Mouse (Mus musculus) G1E (cell line): Measurements from ENCODE around the gene Hectd2. TPM values are rescaled to one million over a fixed set of nuclear protein-coding genes. Genes with fewer than 3 reads are reported as not detected.

Source experiments
- ATAC-seq: 2 replicates; pipeline ENCODE4 v1.8.0; 2016; ENCODE audit warnings: mild to moderate bottlenecking; ENCODE audit not compliant: insufficient number of reproducible peaks, poor library complexity, low FRiP score, severe bottlenecking; ENCODE audit errors: extremely low read depth
- DNase-seq: peaks from one replicate; pipeline ENCODE4 v3.0.0; 2012; ENCODE audit warnings: low spot score
- H3K27me3 ChIP-seq: 2 replicates; pipeline ENCODE4 v1.6.1; 2012; ENCODE audit warnings: mild to moderate bottlenecking, low read length, inconsistent platforms; ENCODE audit not compliant: insufficient read depth
- H3K36me3 ChIP-seq: replicated peaks from 2 replicates; pipeline ENCODE3; 2012; ENCODE audit warnings: mild to moderate bottlenecking, inconsistent platforms
- H3K4me1 ChIP-seq: 2 replicates; pipeline ENCODE4 v1.6.1; 2012; ENCODE audit warnings: low read depth, low read length, inconsistent platforms, mixed read lengths; ENCODE audit not compliant: insufficient read depth
- H3K4me3 ChIP-seq: 2 replicates; pipeline ENCODE4 v1.5.1; 2012; ENCODE audit warnings: low read depth, mild to moderate bottlenecking, inconsistent platforms, low read length, moderate library complexity, mixed read lengths
- H3K9me3 ChIP-seq: replicated peaks from 2 replicates; pipeline ENCODE4 v1.6.1; 2012; ENCODE audit warnings: inconsistent platforms
- CTCF ChIP-seq: IDR thresholded peaks from 2 replicates; pipeline ENCODE4 v1.5.1; 2012; ENCODE audit warnings: low read depth, low read length, inconsistent platforms, mixed read lengths
- GATA1 ChIP-seq: IDR thresholded peaks from 2 replicates; pipeline ENCODE4 v1.6.1; 2012; ENCODE audit warnings: borderline replicate concordance, low read length, inconsistent platforms, mixed read lengths
- GATA2 ChIP-seq: IDR thresholded peaks from 2 replicates; pipeline ENCODE4 v1.6.1; 2012; ENCODE audit warnings: low read depth, low read length, inconsistent platforms, borderline replicate concordance
- POLR2AphosphoS5 ChIP-seq: IDR thresholded peaks from 2 replicates; pipeline ENCODE4 v1.6.1; 2012; ENCODE audit warnings: low read depth, low read length, inconsistent platforms; ENCODE audit not compliant: insufficient replicate concordance
- TAL1 ChIP-seq: conservative IDR thresholded peaks from 2 replicates; pipeline ENCODE4 v1.6.1; 2012; ENCODE audit warnings: low read depth, low read length, inconsistent platforms, mixed read lengths
- polyA plus RNA-seq: library from polyadenylated mRNA; stranded (reverse); fragments of >175 nt; gene quantifications from 2 replicates; pipeline ENCODE4 v1.2.3, GENCODE M21; 2012
- total RNA-seq, 2 experiments: library from RNA; stranded (forward) in 1 of 2; stranded (reverse) in 1 of 2; fragments of 200-1000 nt in 1 of 2; fragments of >200 nt in 1 of 2; fragmentation: Nextera tagmentation in 1 of 2; gene quantifications; 2 replicates each; pipeline ENCODE4 v1.2.3; 2014 to 2017

Hectd2 gene
- total and polyA plus RNA-seq, 3 experiments, result 0.05 to 0.75 (median 0.33) TPM

GRCm38 (mm10) chr19:36662734-36663133, 108.3 kb downstream of the Hectd2 start:
- H3K4me3 ChIP-seq, result no peak overlapping the region
- H3K27me3 ChIP-seq, result peaks cover 8% of the 10 kb centered on the region; the same call in 1 of the 2 replicates
- no peaks in the 10 kb centered on the region for H3K9me3 ChIP-seq
- H3K36me3 ChIP-seq, result no peaks in the 10 kb centered on the region
- DNase-seq, result no peak
- no peak for TF ChIP-seq POLR2AphosphoS5
- no peak for TF ChIP-seq TAL1
- no peak for TF ChIP-seq GATA1
- no peak for TF ChIP-seq CTCF
- no peak for TF ChIP-seq GATA2
- H3K4me1 ChIP-seq, result no peaks in the 10 kb centered on the region
- no peak for ATAC-seq

- no peak for TF ChIP-seq TAL1
- no peak for TF ChIP-seq GATA2
- no peak for TF ChIP-seq CTCF
- TF ChIP-seq POLR2AphosphoS5, result no peak
- TF ChIP-seq GATA1, result no peak
- H3K4me1 ChIP-seq, result no peaks in the 10 kb centered on the region
- ATAC-seq, result no peak
- no peaks in the 10 kb centered on the region for H3K36me3 ChIP-seq
- DNase-seq, result no peak
- H3K9me3 ChIP-seq, result no peaks in the 10 kb centered on the region
- no peak overlapping the region for H3K4me3 ChIP-seq
- peaks cover 5% of the 10 kb centered on the region; the same call in 1 of the 2 replicates for H3K27me3 ChIP-seq
Measured at GRCm38 (mm10) chr19:36663918-36664317, 109.5 kb downstream of the Hectd2 start.

- no peaks in the 10 kb centered on the region for H3K9me3 ChIP-seq
- no peak overlapping the region for H3K4me3 ChIP-seq
- no peaks in the 10 kb centered on the region for H3K4me1 ChIP-seq
- ATAC-seq (no peak), DNase-seq (no peak)
- peaks cover 5% of the 10 kb centered on the region; the same call in 1 of the 2 replicates for H3K27me3 ChIP-seq
- H3K36me3 ChIP-seq, result no peaks in the 10 kb centered on the region
- TF ChIP-seq POLR2AphosphoS5, result no peak
- TF ChIP-seq GATA1, result no peak
- no peak for TF ChIP-seq TAL1
- TF ChIP-seq GATA2, result no peak
Measured at GRCm38 (mm10) chr19:36664417-36664816, 110.0 kb downstream of the Hectd2 start.

- TF ChIP-seq GATA2 (no peak), POLR2AphosphoS5 (no peak)
- Histone ChIP-seq H3K36me3 (no peaks in the 10 kb centered on the region), H3K4me1 (no peaks in the 10 kb centered on the region), H3K27me3 (peaks cover 5% of the 10 kb centered on the region; the same call in 1 of the 2 replicates), H3K9me3 (no peaks in the 10 kb centered on the region), H3K4me3 (no peak overlapping the region)
- ATAC-seq, result no peak
- no peak for DNase-seq
Measured at GRCm38 (mm10) chr19:36665206-36665605, 110.8 kb downstream of the Hectd2 start.

- no peak for DNase-seq
- no peak for ATAC-seq
- peaks cover 5% of the 10 kb centered on the region; the same call in 1 of the 2 replicates for H3K27me3 ChIP-seq
- H3K36me3 ChIP-seq, result no peaks in the 10 kb centered on the region
- no peaks in the 10 kb centered on the region for H3K9me3 ChIP-seq
- TF ChIP-seq TAL1, result no peak
- no peak for TF ChIP-seq GATA2
- no peak for TF ChIP-seq POLR2AphosphoS5
- TF ChIP-seq CTCF, result no peak
- no peak for TF ChIP-seq GATA1
- H3K4me3 ChIP-seq, result no peak overlapping the region
- H3K4me1 ChIP-seq, result no peaks in the 10 kb centered on the region
Measured at GRCm38 (mm10) chr19:36665641-36666040, 111.2 kb downstream of the Hectd2 start.

- no peaks in the 10 kb centered on the region for H3K36me3 ChIP-seq
- no peak for ATAC-seq
- no peak for DNase-seq
- no peak overlapping the region for H3K4me3 ChIP-seq
- no peaks in the 10 kb centered on the region for H3K4me1 ChIP-seq
- TF ChIP-seq GATA1, result no peak
- peaks cover 7% of the 10 kb centered on the region for H3K27me3 ChIP-seq
- no peaks in the 10 kb centered on the region for H3K9me3 ChIP-seq
Measured at GRCm38 (mm10) chr19:36666471-36666870, 112.0 kb downstream of the Hectd2 start.

GRCm38 (mm10) chr19:36667368-36667767, 112.9 kb downstream of the Hectd2 start:
- no peak for ATAC-seq
- Histone ChIP-seq H3K4me1 (no peaks in the 10 kb centered on the region), H3K4me3 (no peak overlapping the region), H3K36me3 (no peaks in the 10 kb centered on the region), H3K9me3 (no peaks in the 10 kb centered on the region), H3K27me3 (peaks cover 7% of the 10 kb centered on the region)
- no peak for DNase-seq
- TF ChIP-seq CTCF (no peak), TAL1 (no peak), GATA1 (no peak), POLR2AphosphoS5 (no peak), GATA2 (no peak)

- ATAC-seq (no peak), DNase-seq (no peak)
- H3K36me3 ChIP-seq, result no peaks in the 10 kb centered on the region
Measured at GRCm38 (mm10) chr19:36668098-36668497, 113.7 kb downstream of the Hectd2 start.

More at GRCm38 (mm10) chr19:36668098-36668497, 113.7 kb downstream of the Hectd2 start:
- H3K27me3 ChIP-seq, result peaks cover 7% of the 10 kb centered on the region
- no peaks in the 10 kb centered on the region for H3K4me1 ChIP-seq
- H3K4me3 ChIP-seq, result no peak overlapping the region
- no peaks in the 10 kb centered on the region for H3K9me3 ChIP-seq
- no peak for TF ChIP-seq GATA1
- TF ChIP-seq CTCF, result no peak
- no peak for TF ChIP-seq GATA2
- no peak for TF ChIP-seq TAL1
- no peak for TF ChIP-seq POLR2AphosphoS5
